Mouse (Mus musculus) retina, postnatal 7 days (tissue): ENCODE measurements around the gene Fancc.

Source experiments
- DNase-seq: peaks from one replicate; pipeline ENCODE4 v3.0.0-alpha.2; 2012; ENCODE audit warnings: low read depth, low spot score

Gene Fancc

GRCm38 (mm10) chr13:63496646-63497582, at the start of gene Fancc:
Gene Fancc (minus strand): TSS chr13:63497278.
- peak; percentile 20 for DNase-seq

- DNase-seq: no peak
These were observed 48.2 kb upstream of the Fancc start for GRCm38 (mm10) chr13:63545291-63545690.

- DNase-seq: no peak
These were observed 47.8 kb upstream of the Fancc start for GRCm38 (mm10) chr13:63544967-63545253.

- no peak for DNase-seq
These were observed 47.3 kb upstream of the Fancc start for GRCm38 (mm10) chr13:63544119-63544966.

- DNase-seq: no peak
These were observed 46.4 kb upstream of the Fancc start for GRCm38 (mm10) chr13:63543459-63543858.

- DNase-seq: no peak
These were observed 45.8 kb upstream of the Fancc start for GRCm38 (mm10) chr13:63542796-63543384.

GRCm38 (mm10) chr13:63541510-63541909, 44.4 kb upstream of the Fancc start:
- no peak for DNase-seq

GRCm38 (mm10) chr13:63540584-63540983, 43.5 kb upstream of the Fancc start:
- no peak for DNase-seq

- no peak for DNase-seq
These were observed 37.9 kb upstream of the Fancc start for GRCm38 (mm10) chr13:63534981-63535380.

GRCm38 (mm10) chr13:63530857-63531256, 33.8 kb upstream of the Fancc start:
- DNase-seq: no peak

- DNase-seq: no peak
These were observed 33.3 kb upstream of the Fancc start for GRCm38 (mm10) chr13:63530371-63530764.

- no peak for DNase-seq
These were observed 32.7 kb upstream of the Fancc start for GRCm38 (mm10) chr13:63529602-63530370.

GRCm38 (mm10) chr13:63528852-63529251, 31.8 kb upstream of the Fancc start:
- no peak for DNase-seq

- no peak for DNase-seq
These were observed 31.1 kb upstream of the Fancc start for GRCm38 (mm10) chr13:63528164-63528675.

- no peak for DNase-seq
These were observed 28.6 kb upstream of the Fancc start for GRCm38 (mm10) chr13:63525571-63526197.

GRCm38 (mm10) chr13:63524608-63525570, 27.8 kb upstream of the Fancc start:
- DNase-seq: no peak

- DNase-seq: no peak
These were observed 27.0 kb upstream of the Fancc start for GRCm38 (mm10) chr13:63524061-63524460.

- no peak for DNase-seq
These were observed 25.8 kb upstream of the Fancc start for GRCm38 (mm10) chr13:63522832-63523231.

- no peak for DNase-seq
These were observed 23.0 kb upstream of the Fancc start for GRCm38 (mm10) chr13:63520110-63520509.

- DNase-seq: no peak
These were observed 19.5 kb upstream of the Fancc start for GRCm38 (mm10) chr13:63516535-63516934.
